Mouse (Mus musculus) T-helper 17 cell (primary cell): Measurements from ENCODE around the gene AI661453.
"Not testable (repeated sequence)": the region's sequence is repeated elsewhere in the genome, so short reads cannot be mapped to it uniquely, and the experiment has no call there.

Experiments
- in situ Hi-C, 2 experiments: fragments of 300-600 bp; cut with MboI, MseI; formaldehyde crosslinking; loops; 1 replicate in 1 of 2; 2 replicates in 1 of 2; pipeline ENCODE4 v1.15.1; 2025; ENCODE audit warnings: high pct_unique_total_duplicates in 2 of 2

The AI661453 gene

DNA sequence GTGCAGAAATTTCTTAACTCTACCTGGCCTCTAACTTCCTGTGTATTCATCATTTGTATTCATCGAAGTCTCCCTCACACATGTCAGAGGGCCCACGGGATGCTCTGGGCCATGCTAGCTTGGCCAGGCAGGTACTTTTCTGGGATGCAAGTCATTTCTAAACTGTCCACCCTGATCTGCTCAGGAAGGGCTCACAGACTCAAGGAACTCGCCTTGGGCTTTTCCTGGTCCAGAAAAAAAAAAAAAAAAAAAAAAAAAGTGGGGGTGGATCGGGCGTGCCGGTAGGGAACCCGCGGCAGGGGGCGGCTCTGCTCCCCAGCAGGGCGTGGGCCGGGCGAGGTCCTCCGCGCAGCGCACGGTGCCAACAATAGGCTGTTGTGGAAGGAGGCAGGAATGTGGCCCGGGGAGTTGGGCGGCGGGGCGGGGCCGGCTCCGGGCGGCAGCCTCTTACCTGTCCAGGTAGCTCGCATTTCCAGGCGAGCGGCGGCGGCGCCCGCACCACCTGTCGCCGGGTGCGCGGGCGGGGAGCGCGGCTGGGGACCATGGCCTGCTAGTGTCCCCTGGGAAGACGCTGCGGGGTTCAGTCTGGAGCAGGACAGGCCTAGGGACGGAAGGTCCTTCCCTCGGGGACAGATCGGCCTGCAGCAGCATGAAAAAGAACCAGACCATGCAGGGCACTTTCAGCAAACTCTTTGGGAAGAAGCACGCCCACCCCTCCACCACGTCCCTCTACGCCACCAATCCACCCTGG, at the start of gene AI661453:
Gene AI661453 (plus strand): TSS at position 460 of the 751 bp plus-strand sequence.
- in situ Hi-C loops = no loop called here

DNA sequence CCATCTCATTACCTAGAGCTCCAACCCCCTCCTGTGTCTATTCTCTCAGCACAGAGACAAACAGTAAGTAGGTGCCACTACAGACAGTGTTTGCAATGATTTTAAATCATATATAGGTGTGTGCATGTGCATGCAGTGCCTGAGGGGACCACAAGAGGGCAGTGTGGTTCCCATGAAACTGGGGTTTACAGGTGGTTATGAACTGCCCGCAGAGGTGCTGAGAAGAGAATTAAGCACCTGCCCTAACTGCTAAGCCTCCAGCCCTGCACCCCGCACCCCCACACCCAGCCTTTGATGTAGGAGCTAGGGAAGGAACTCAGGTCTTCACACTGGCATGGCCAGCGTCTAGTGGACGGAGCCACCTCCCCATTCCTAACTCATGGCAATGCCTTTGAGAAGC, 49.8 kb upstream of the AI661453 start:
- in situ Hi-C loops = no loop called here

DNA sequence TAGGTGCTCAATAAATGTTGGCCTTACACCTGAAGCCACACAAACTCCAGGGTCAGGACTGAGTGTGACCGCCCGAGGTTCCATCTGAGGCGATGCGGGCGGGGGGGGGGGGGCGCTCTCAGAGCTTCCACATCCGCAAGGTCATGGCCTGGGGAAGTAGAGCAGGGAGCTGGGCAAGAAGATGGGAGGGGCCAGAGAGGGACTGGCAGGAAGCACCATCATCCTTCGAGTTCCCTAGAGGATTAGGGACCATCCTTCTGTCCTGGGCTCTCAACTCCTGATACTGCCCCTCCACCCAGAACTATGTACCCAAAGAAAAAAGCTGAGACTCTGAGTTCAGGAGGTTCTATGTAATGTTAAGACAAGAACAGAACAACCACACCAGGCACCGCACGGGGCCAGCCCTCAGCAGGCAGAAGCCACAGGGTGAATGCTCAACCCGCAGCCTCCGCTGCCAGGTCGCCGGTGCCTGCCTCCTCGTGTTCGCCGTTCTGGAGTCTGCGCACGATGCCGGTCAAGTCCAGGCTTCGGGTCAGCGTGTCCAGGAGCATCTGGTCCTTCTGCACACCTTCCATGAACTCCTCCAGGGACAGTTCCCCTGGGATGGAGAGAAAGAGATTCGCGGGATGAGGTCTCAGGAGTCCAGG, 42.1 kb upstream of the AI661453 start:
- in situ Hi-C loops = no loop called here

DNA sequence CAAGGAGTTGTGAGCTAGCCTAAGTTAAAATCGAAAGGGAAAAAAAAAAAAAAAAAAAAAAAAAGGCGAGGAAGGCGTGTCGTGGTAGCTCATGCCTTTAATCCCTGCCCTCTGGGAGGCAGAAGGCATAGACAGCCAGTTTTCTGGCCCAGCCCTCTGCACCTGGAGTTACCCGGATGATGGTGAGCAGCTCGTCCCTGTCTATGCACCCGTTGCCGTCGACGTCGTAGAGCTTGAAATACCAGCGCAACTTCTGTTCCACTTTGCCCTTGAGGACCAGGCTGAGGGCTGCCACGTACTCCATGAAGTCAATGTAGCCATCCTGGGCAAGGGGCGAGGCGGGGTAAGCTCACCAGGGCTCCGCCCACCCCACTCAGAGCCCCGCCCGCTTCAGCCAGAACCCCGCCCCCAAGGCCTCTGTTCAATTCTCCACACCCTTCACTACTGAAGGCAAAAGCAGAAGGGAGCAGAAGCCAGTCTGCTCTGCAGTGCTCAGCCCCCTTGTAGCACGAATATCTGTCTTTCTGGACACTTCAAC, 41.0 kb upstream of the AI661453 start:
- in situ Hi-C loops = no loop called here

DNA sequence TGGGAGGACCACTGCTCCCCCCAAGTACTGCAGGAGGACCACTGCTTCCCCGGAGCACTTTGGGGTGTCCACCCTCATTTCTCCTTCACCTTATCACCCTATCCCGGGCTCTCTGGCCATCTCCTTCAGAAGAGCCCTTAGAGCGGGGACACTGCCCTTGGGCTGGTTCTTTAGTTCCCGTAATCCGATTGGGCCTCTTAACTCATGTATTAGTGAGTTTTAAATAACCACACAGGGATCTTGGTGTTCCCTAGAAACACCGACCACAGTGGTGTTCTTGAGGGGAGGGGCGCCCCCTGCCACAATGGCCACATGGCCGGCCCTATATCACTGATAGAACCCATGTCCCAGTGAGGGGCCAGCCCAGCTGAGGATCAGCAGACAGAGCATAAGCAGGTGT, 37.3 kb upstream of the AI661453 start:
- in situ Hi-C loops = no loop called here

DNA sequence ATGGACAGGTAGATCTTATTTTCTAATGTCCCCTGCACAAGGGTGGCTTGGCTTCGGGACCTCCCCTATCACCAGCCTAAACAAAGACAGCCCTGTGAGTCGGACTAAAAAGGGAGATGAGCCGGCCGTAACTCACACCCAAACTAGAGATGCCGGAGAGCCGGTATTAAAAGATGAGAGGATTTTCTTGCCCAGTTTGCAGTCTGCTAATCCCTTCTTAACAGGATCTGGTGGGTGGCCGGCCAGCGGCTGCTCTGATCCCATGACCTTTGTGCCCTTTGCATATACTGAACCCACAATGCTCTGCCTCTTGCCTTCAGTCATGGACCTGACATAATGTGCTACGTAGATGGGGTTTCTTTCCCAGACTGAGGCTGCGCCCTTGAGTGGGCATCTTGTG, 36.0 kb upstream of the AI661453 start, which contains the start of gene Guca1a:
Gene Guca1a (minus strand): TSS at position 134 of the 400 bp plus-strand sequence.
- in situ Hi-C loops = no loop called here

DNA sequence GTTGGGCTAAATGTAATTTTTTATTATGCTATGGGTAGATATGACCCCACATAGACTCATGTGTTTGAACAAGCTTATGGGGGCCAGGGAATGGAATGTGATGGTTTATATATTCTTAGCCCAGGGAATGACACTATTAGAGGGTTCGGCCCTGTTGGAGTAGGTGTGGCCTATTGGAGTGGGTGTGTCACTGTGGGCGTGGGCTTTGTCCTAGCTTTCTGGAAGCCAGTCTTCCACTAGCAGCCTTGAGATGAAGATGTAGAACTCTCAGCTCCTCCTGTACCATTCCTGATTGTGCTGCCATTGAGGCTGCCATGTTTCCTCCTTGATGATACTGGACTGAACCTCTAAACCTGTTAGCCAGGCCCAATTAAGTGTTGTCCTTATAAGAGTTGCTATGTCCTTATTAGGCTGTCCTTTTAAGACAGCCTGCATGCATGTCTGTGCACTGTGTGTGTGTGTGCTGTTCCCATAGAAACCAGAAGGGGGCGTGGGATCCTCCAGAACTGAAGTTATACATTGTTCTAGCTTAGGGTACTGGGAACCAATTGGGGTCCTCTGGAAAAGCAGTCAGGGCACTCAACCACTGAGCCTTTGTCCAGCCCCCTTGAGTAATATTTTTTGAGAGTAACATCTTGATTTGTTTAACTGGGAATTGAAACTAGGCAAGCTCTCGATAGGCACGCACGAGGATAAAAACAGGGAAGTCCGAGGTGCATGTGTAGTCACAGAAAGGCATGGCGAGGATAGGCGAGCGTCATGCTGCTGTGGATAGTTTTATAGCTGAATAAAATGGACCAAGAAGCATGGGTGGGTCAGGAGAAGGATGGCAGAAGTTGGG, 28.5 kb upstream of the AI661453 start:
- in situ Hi-C loops = no loop called here

DNA sequence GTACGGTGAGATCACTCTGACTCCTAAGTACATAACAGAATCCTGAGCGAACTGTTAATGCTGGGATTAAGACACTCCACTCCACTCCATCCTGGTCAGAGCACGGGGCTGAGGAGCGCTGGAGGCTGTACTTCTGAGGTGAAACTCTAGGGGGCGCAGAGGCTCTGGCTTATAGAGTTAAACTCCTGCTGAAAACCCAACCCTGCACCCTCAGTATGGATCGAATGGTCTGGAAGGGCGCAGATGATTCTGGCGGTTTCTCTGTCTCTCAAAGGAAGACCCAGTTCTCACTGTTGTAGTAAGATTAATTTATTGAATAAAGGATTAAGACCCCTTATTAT, 27.9 kb upstream of the AI661453 start:
- in situ Hi-C loops = no loop called here

DNA sequence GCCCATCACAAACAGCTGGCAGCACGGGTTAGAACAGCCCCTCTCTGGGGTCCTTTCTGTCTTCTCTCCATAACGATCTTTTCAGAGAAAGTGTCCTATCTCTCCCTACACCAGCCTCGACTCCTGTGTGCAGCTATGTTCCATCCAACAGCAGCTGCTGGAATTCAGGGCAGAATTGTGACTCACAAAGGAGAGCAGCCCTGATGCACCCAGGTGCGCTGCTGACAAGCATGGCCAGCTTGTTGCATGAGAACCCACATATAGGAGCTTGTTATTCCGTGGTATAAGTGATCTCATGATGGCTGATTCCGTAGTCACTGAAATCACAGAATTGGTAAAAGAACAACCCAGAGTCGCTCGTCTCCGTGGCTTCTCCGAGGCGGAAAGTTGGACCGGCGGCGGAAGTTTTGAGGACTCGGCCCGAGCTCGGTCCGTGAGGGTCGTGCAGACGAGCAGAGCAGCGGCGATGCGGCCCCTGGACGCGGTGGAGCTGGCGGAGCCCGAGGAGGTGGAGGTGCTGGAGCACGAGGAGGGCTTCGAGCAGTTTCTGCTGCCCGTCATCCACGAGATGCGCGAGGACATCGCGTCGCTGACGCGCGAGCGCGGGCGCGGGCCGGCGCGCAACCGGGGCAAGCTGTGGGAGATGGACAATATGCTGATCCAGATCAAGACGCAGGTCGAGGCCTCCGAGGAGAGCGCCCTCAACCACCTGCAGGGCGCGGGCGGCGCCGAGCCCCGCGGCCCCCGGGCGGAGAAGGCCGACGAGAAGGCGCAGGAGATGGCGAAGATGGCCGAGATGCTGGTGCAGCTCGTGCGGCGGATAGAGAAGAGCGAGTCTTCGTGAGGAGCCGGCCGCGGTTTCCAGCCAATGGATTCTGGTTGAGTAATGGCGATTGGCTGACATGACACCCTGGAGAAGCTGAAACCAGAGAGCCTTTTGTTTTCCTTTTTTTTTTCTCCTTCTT, 26.2 kb upstream of the AI661453 start:
- in situ Hi-C loops = loop anchor here in 1 of 2 experiments (5.0 kb wide), 1 partner anchor 72 kb away; no protein-coding TSS in a partner anchor

DNA sequence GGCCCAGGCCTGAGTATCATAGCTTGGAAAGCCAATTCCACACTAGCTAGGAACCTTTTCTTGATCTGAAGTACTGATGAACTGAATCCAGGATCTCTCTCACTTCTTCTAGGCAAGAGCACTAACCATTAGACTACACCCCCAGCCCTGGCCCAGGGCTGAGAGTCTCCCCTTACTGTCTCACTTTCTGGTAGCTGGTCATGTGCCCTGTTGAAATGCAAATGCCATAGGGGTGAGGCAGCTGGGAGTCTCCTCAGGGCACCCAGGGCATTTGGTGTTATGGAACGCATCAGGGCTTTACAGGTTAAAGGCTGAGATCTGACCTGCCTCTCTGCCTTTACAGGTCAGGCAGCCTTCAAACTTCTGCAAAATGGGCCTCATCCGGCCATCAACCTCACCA, 16.2 kb upstream of the AI661453 start:
- in situ Hi-C loops = no loop called here

DNA sequence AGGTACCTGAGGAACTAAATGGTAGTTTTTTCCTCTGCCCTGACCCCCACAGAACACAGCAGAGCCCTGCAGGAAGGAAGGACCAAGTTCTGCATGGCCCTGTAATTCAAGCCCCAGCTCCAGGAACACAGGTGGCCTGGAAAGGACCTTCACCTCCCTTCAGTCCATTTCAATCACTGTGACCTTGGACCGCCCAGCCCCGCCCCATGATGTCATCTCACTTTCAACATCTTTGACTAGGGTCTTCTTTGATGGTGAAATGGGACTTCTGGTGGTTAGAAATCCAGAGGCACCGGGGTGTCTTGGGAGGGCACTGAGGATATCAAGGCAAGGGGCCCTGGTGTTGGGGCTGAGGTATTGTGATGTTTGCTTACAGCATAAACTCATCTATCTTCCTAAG, 14.8 kb upstream of the AI661453 start:
- in situ Hi-C loops = no loop called here

DNA sequence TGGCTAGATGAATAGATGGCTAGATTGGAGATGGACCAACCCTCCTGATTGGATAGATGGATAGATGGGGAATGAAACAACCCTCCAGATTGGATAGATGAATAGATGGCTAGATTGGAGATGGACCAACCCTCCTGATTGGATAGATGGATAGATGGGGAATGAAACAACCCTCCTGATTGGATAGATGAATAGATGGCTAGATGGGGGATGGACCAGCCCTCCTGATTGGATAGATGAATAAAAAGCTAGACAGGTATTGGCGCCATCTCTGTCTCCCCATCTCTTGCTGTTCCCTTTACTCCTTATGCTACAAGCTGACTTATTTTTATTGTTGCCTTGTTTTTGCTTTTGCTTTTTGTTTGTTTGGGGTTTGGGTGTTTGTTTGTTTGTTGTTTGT, 13.8 kb upstream of the AI661453 start:
- in situ Hi-C loops = not testable (repeated sequence)

DNA sequence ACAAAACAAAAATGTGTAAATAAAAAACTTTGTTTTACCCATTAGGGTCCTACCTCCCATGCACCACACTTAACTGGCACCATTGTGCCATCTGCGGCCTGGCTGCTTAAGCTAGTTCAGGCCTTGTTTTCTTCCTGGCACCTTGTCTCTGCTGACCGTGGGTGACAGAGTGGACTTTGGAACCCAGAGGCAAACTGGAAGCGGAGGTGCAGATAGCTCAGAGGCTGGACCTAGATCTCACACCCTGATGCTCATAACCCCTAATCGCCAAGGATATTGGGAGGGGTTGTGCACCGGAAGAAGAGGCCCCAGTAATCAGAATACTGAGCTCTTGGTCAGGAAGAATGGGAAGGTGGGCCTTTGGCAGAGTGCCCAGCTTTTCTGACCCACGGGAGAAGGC, 12.2 kb upstream of the AI661453 start:
- in situ Hi-C loops = no loop called here

DNA sequence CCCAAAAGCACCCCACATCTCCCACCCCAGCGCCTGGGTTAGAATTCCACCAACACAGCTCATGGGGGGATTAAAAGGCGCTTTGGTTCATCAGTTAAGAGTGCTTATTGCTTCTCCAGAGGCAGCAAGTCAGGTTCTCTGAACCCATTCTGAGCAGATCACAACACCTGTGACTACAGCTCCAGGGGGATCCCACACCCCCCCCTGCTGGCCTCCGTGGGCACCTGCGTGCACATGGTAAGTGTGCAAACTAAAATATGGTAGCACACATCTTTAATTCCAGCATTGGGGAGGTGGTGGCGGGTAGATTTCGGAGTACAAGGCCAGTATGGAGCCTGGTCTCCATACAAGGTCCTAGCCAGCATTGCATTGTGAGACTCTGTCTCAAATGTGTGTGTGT, 9.1 kb upstream of the AI661453 start:
- in situ Hi-C loops = no loop called here

DNA sequence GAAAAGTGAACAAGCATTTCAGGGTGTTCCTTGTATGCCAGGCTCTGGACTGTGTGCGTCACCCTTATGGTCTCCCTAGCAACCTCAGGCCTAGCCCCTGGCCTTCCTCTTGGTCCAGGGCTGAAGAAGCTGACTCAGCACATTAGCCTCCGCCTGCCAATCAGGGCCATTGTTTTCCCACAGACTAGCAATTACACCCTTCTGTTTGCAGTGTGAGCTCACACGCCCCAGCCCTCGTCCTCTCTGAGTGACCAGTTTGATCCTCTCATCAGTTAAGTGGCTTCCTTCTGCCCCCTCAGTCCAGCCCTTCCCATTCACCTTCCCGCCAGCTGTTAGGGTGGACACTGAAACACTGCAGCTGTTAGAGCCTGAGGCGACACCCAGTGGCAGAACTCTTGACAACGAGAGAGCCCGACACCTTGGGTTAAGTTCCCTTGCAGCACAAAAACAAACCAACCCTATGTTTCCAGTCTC, 7.5 kb upstream of the AI661453 start:
- in situ Hi-C loops = no loop called here

DNA sequence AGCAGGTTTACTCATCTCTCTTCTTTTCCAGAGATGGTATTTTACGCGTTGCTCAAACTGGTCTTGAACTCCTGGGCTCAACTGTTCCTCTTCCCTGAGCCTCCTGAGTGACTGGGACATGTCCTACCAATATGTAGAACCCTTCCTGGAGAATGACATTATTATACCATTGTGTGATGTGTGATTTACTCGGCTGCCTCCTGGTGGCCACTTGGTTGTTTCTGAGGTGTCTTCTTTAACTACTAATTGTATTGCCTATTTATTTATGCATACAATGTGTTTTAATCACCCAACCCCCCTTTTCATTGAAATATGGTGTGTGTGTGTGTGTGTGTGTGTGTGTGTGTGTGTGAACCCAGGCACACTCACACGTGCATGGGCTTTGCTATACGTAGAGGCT, 5.6 kb upstream of the AI661453 start:
- in situ Hi-C loops = no loop called here

DNA sequence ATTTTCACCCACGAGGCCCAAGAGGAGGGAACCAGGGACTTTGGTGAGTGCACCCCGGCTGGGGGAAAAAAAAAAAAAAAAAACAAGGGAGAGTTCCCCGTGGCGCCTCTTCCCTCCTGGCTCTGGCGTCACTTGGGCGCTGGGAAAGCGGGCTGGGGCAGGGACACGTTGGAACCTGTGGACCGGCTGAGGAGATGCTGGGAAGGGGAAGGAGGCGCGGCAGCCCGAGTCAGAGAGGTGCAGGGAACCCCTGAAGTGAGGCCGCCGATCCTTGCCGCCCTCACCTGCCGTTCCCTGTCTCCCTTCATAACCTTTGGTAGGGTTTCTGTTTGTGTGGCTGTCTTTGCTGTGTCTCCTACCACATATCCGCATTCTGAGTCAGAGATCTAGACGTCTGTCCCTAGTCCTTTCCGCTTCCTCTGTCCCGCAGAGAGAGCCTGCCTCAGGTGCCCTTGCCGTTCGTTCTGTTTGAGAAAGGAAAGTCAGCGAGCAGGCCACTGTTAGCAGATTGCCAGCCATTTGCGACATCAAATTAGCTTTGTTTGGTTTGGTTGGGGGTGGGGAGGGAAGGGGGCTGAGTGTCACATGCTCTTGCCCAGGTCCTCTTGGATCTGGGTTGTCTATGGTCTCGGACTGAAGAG, 612 bp downstream of the AI661453 start, which contains the start of gene 1700001C19Rik:
Gene 1700001C19Rik (minus strand): TSS at position 470 of the 641 bp plus-strand sequence.
- in situ Hi-C loops = no loop called here

DNA sequence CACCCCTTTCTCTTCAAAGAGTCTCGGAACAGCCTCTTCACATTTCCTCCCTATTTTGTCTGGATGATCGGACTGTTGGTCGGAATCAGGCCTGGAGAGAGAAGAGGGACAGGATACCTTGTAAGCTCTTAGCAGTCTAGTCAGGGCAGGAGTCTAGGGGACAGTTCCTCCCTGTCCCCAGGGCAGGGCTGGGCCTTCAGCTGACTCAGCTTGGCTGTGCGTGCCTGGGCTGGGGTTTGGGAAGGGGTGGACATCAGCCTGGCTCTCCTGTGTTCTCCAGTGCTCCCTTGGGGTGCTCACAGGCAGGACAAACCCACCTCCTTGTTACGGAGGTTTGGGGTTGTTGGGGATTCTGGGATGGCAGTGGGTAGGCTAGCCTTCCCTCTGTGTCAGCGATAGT, 2.2 kb downstream of the AI661453 start:
- in situ Hi-C loops = no loop called here

DNA sequence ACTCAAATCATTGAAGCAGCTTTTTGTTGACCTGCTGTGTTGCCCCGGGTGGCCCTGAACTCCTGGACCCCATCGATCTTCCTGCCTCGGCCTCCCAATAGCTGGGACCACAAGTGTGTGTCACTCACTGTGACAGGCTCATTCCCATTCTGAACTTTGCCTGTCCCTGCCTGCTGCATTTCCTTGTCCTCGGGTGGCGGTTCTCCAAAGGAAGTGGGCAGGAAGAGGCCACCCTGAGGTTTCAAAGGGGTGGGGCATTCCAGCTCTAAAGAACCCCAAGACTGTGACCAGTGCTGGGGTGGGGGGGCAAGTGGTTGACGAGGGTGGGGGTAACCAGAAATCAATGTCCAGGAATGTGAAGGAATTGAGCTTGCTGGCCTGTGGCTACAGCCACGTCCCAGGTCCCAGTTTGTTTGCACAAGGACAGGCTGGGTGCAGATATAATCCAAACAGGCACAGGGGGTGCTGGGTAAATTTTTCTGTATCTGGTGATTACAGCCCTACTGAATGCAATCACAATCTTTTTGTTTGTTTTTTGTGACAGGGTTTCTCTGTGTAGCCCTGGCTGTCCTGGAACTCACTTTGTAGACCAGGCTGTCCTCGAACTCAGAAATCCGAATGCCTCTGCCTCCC, 3.1 kb downstream of the AI661453 start:
- in situ Hi-C loops = no loop called here
